Mouse (Mus musculus): ENCODE measurements at regions not wholly inside any gene's neighbourhood (a gene's known extent, or its start where the extent isn't known, plus 50 kb on each side); places are given as distances from the start of the nearest gene placed in this dataset.

- no peak for DNase-seq (ENCODE audit: extremely low spot score)
Measured at GRCm38 (mm10) chr12:35863141-35863540, 62.3 kb upstream of the Agr3 start.

- DNase-seq (ENCODE audit: extremely low spot score), result no peak
Measured at GRCm38 (mm10) chr12:35853159-35853558, 72.3 kb upstream of the Agr3 start.

GRCm38 (mm10) chr12:35846905-35847610 is 78.4 kb upstream of the Agr3 start:
- DNase-seq (ENCODE audit: extremely low spot score), result no peak

GRCm38 (mm10) chr12:35836946-35837345 is 88.5 kb upstream of the Agr3 start:
- DNase-seq (ENCODE audit: extremely low spot score), result no peak

- DNase-seq (ENCODE audit: extremely low spot score), result no peak
Measured at GRCm38 (mm10) chr12:35833285-35833684, 92.1 kb upstream of the Agr3 start.

GRCm38 (mm10) chr12:35831922-35832512 is 93.4 kb upstream of the Agr3 start:
- no peak for DNase-seq (ENCODE audit: extremely low spot score)

GRCm38 (mm10) chr12:35831268-35831667 is 94.2 kb upstream of the Agr3 start:
- DNase-seq (ENCODE audit: extremely low spot score), result peak; percentile 49

GRCm38 (mm10) chr12:35827797-35828196 is 97.6 kb upstream of the Agr3 start:
- DNase-seq (ENCODE audit: extremely low spot score), result no peak

GRCm38 (mm10) chr12:35826990-35827389 is 98.4 kb upstream of the Agr3 start:
- no peak for DNase-seq (ENCODE audit: extremely low spot score)

GRCm38 (mm10) chr12:35824587-35824987 is 100.8 kb upstream of the Agr3 start:
- DNase-seq (ENCODE audit: extremely low spot score), result peak; percentile 39

GRCm38 (mm10) chr12:35799261-35799660 is 126.2 kb upstream of the Agr3 start:
- DNase-seq (ENCODE audit: extremely low spot score), result no peak

GRCm38 (mm10) chr12:35775396-35775795 is 150.0 kb upstream of the Agr3 start:
- DNase-seq (ENCODE audit: extremely low spot score), result no peak

- DNase-seq (ENCODE audit: extremely low spot score), result no peak
Measured at GRCm38 (mm10) chr12:35770387-35771024, 154.9 kb upstream of the Agr3 start.

- DNase-seq (ENCODE audit: extremely low spot score), result no peak
Measured at GRCm38 (mm10) chr12:35758916-35759315, 166.5 kb upstream of the Agr3 start.

GRCm38 (mm10) chr12:35755159-35755558 is 170.3 kb upstream of the Agr3 start:
- no peak for DNase-seq (ENCODE audit: extremely low spot score)

- no peak for DNase-seq (ENCODE audit: extremely low spot score)
Measured at GRCm38 (mm10) chr12:35747997-35748396, 177.4 kb upstream of the Agr3 start.

GRCm38 (mm10) chr12:35746691-35747299 is 178.6 kb upstream of the Agr3 start:
- no peak for DNase-seq (ENCODE audit: extremely low spot score)

- DNase-seq (ENCODE audit: extremely low spot score), result no peak
Measured at GRCm38 (mm10) chr12:35742729-35743128, 182.7 kb upstream of the Agr3 start.

GRCm38 (mm10) chr12:35736427-35736826 is 189.0 kb upstream of the Agr3 start:
- no peak for DNase-seq (ENCODE audit: extremely low spot score)

GRCm38 (mm10) chr12:35735002-35735401 is 190.4 kb upstream of the Agr3 start:
- DNase-seq (ENCODE audit: extremely low spot score), result no peak

GRCm38 (mm10) chr12:35734371-35734770 is 191.0 kb upstream of the Agr3 start:
- no peak for DNase-seq (ENCODE audit: extremely low spot score)

- no peak for DNase-seq (ENCODE audit: extremely low spot score)
Measured at GRCm38 (mm10) chr12:35733580-35733979, 191.8 kb upstream of the Agr3 start.

- no peak for DNase-seq (ENCODE audit: extremely low spot score)
Measured at GRCm38 (mm10) chr12:35725910-35726309, 191.1 kb upstream of the Ahr start.
